Mouse (Mus musculus) heart, postnatal 0 days (tissue): ENCODE measurements around the gene Tmem178. TPM values are rescaled to one million over a fixed set of nuclear protein-coding genes. Genes with fewer than 3 reads are reported as not detected.

Experiments used
- ATAC-seq: fragments of 200-750 bp; cut with Nextera tagmentation; 2 replicates; pipeline ENCODE4 v1.8.0; 2017; ENCODE audit warnings: low read depth, moderate number of reproducible peaks, moderate library complexity; ENCODE audit not compliant: insufficient read depth
- DNase-seq: peaks from one replicate; pipeline ENCODE4 v3.0.0-alpha.2; 2016; ENCODE audit warnings: low spot score
- H3K27ac ChIP-seq: fragments of 300-500 bp; sonication (generic); 2 replicates; pipeline ENCODE4 v1.5.1; 2014; ENCODE audit warnings: low read depth, mild to moderate bottlenecking
- H3K27me3 ChIP-seq: fragments of 300-500 bp; sonication (generic); 2 replicates; pipeline ENCODE4 v1.6.1; 2014; ENCODE audit warnings: low read length, mixed read lengths; ENCODE audit not compliant: control insufficient read depth, insufficient read depth
- H3K36me3 ChIP-seq: fragments of 300-500 bp; sonication (generic); replicated peaks from 2 replicates; pipeline ENCODE4 v1.6.1; 2014; ENCODE audit warnings: low read length, mixed read lengths; ENCODE audit not compliant: control insufficient read depth, insufficient read depth
- H3K4me1 ChIP-seq: fragments of 300-500 bp; sonication (generic); 2 replicates; pipeline ENCODE4 v1.6.1; 2014; ENCODE audit warnings: antibody characterized with exemption; ENCODE audit not compliant: control insufficient read depth, insufficient read depth
- H3K4me2 ChIP-seq: fragments of 300-500 bp; sonication (generic); 2 replicates; pipeline ENCODE4 v1.6.1; 2014; ENCODE audit warnings: low read depth, mild to moderate bottlenecking, low read length, moderate library complexity
- H3K4me3 ChIP-seq: fragments of 300-500 bp; sonication (generic); 2 replicates; pipeline ENCODE4 v1.5.1; 2014; ENCODE audit warnings: low read depth, low read length
- H3K9ac ChIP-seq: fragments of 300-500 bp; sonication (generic); replicated peaks from 2 replicates; pipeline ENCODE4 v1.6.1; 2014; ENCODE audit warnings: low read depth, low read length, mixed read lengths
- H3K9me3 ChIP-seq: fragments of 300-500 bp; sonication (generic); replicated peaks from 2 replicates; pipeline ENCODE4 v1.6.1; 2016; ENCODE audit warnings: low read length; ENCODE audit not compliant: control insufficient read depth
- CTCF ChIP-seq: IDR thresholded peaks from 2 replicates; pipeline ENCODE4 v1.5.1; 2016; ENCODE audit warnings: antibody characterized with exemption, control low read depth, low read depth
- EP300 ChIP-seq: IDR thresholded peaks from 2 replicates; pipeline ENCODE4 v1.6.1; 2016; ENCODE audit warnings: antibody characterized with exemption, low read depth
- WGBS: fragments of 180-500 bp; shearing (Covaris S2); extraction: QIAGEN DNeasy Blood & Tissue Kit; methylation state at CpG from one replicate; pipeline ENCODE4 v1.1.7; 2014; 5-methylcytosine and 5-hydroxymethylcytosine counted together
- polyA plus RNA-seq: library from polyadenylated mRNA; unstranded; fragments of >200 nt; fragmentation: Nextera tagmentation; extraction: Ambion mirVana; gene quantifications from 2 replicates; pipeline ENCODE4 v1.2.1, GENCODE M21; 2015
- total RNA-seq: library from RNA; depleted of rRNA; stranded (reverse); fragments of >200 nt; gene quantifications from 2 replicates; pipeline ENCODE4 v1.2.3, GENCODE M21; 2014; ENCODE audit warnings: low replicate concordance

Gene Tmem178
- total and polyA plus RNA-seq, 2 experiments from 2014 or later: 1.8 to 3.1 TPM

GRCm38 (mm10) chr17:81010199-81010598, 65.8 kb downstream of the Tmem178 start:
- no peaks in the 10 kb centered on the region for H3K9me3 ChIP-seq
- ATAC-seq (no peak), DNase-seq (no peak)
- no peak overlapping the region for H3K4me3 ChIP-seq
- no peak overlapping the region for H3K9ac ChIP-seq
- H3K27me3 ChIP-seq: no peaks in the 10 kb centered on the region
- no peak for TF ChIP-seq EP300
- TF ChIP-seq CTCF: no peak
- H3K4me2 ChIP-seq: no peak overlapping the region
- no peaks in the 10 kb centered on the region for H3K36me3 ChIP-seq
- peaks cover 2% of the 10 kb centered on the region for H3K4me1 ChIP-seq
- 76% methylated on average over 3 of the region's 3 CpGs for WGBS
- no peak overlapping the region for H3K27ac ChIP-seq

- H3K4me3 ChIP-seq: no peak overlapping the region
- H3K4me1 ChIP-seq: peaks cover 2% of the 10 kb centered on the region; the same call in 1 of the 2 replicates
- no peaks in the 10 kb centered on the region for H3K9me3 ChIP-seq
- H3K27me3 ChIP-seq: no peaks in the 10 kb centered on the region
- TF ChIP-seq EP300 (no peak), CTCF (no peak)
- no peak overlapping the region for H3K9ac ChIP-seq
- ATAC-seq: no peak
- H3K27ac ChIP-seq: no peak overlapping the region
- no peak for DNase-seq
- WGBS: 51% methylated on average over 18 of the region's 18 CpGs
- H3K36me3 ChIP-seq: no peaks in the 10 kb centered on the region
- H3K4me2 ChIP-seq: no peak overlapping the region
These were observed 66.6 kb downstream of the Tmem178 start for GRCm38 (mm10) chr17:81010844-81011685.

- TF ChIP-seq EP300 (no peak), CTCF (peak; percentile 85)
- Histone ChIP-seq H3K27me3 (no peaks in the 10 kb centered on the region), H3K9ac (no peak overlapping the region), H3K4me3 (no peak overlapping the region), H3K9me3 (no peaks in the 10 kb centered on the region), H3K27ac (no peak overlapping the region), H3K4me1 (peaks cover 5% of the 10 kb centered on the region; the same call in 1 of the 2 replicates), H3K36me3 (no peaks in the 10 kb centered on the region), H3K4me2 (no peak overlapping the region)
- DNase-seq (peak; percentile 88), ATAC-seq (peak; percentile 81)
- 28% methylated on average over 4 of the region's 4 CpGs for WGBS
These were observed 71.5 kb downstream of the Tmem178 start for GRCm38 (mm10) chr17:81015814-81016447.

- H3K27ac ChIP-seq: no peak overlapping the region
- no peaks in the 10 kb centered on the region for H3K36me3 ChIP-seq
- DNase-seq (no peak), ATAC-seq (no peak)
- no peak overlapping the region for H3K9ac ChIP-seq
- 57% methylated on average over 1 of the region's 1 CpGs for WGBS
- no peak overlapping the region for H3K4me3 ChIP-seq
- H3K4me2 ChIP-seq: no peak overlapping the region
- 0 out of 2 replicates have a peak, but pooled peaks cover 5% of the 10 kb centered on the region for H3K4me1 ChIP-seq
- H3K27me3 ChIP-seq: no peaks in the 10 kb centered on the region
- H3K9me3 ChIP-seq: no peaks in the 10 kb centered on the region
- TF ChIP-seq EP300 (no peak), CTCF (peak; percentile 25)
These were observed 72.7 kb downstream of the Tmem178 start for GRCm38 (mm10) chr17:81017132-81017531.

GRCm38 (mm10) chr17:81027331-81027730, 82.9 kb downstream of the Tmem178 start:
- TF ChIP-seq EP300 (no peak), CTCF (no peak)
- ATAC-seq: no peak
- 95% methylated on average over 6 of the region's 6 CpGs for WGBS

More at GRCm38 (mm10) chr17:81027331-81027730, 82.9 kb downstream of the Tmem178 start:
- no peak overlapping the region for H3K4me2 ChIP-seq
- H3K4me1 ChIP-seq: no peaks in the 10 kb centered on the region
- H3K27me3 ChIP-seq: no peaks in the 10 kb centered on the region
- no peak overlapping the region for H3K27ac ChIP-seq
- H3K4me3 ChIP-seq: no peak overlapping the region
- DNase-seq: no peak
- no peaks in the 10 kb centered on the region for H3K9me3 ChIP-seq
- H3K36me3 ChIP-seq: peaks cover 45% of the 10 kb centered on the region
- no peak overlapping the region for H3K9ac ChIP-seq
